Mouse (Mus musculus): ENCODE data around the gene Gm17359.
A peak's percentile ranks its signal among the peaks of the same experiment; 100 is the strongest.
"Not testable (repeated sequence)": the region's sequence is repeated elsewhere in the genome, so short reads cannot be mapped to it uniquely, and the experiment has no call there.

Gene Gm17359

DNA sequence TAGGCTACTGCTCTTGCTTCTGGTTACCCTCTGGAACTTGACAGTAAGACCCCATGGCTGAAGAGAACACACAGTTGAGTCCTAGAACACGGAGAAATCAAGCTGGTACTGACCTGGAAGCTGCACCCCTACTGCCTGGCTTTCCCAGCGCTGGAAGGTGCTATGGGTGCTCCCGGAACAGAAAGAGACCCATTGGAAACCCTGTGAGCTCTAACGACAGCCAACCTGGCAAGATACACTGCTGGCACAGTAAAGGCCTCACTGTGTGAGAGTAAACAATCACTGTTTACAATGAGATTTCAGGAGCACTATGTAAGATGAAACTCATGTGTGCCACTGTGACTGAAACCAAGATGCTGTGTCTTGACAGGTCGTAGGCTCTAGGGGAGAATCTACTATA, 78.6 kb downstream of the Gm17359 start:
- DNase-seq (ENCODE audit: low spot score), result no peak

DNA sequence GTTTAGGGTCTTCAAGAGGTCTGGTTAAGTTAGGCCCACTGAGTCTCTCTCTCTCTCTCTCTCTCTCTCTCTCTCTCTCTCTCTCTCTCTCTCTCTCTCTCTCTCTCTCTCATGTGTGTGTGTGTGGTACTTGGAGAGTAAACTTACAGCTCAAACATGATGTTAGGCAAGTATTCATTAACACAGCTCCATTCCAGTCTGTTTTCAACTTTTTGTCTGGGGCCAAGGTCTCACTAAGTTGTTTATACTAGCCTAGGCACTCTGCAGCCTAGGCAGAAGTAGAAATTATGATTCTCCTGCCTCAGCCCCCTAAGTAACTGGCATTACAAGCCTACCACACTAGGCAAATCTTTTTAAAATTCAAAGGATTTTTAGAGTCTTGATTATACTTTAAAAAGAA, 79.5 kb downstream of the Gm17359 start:
- DNase-seq (ENCODE audit: low spot score), result no peak

DNA sequence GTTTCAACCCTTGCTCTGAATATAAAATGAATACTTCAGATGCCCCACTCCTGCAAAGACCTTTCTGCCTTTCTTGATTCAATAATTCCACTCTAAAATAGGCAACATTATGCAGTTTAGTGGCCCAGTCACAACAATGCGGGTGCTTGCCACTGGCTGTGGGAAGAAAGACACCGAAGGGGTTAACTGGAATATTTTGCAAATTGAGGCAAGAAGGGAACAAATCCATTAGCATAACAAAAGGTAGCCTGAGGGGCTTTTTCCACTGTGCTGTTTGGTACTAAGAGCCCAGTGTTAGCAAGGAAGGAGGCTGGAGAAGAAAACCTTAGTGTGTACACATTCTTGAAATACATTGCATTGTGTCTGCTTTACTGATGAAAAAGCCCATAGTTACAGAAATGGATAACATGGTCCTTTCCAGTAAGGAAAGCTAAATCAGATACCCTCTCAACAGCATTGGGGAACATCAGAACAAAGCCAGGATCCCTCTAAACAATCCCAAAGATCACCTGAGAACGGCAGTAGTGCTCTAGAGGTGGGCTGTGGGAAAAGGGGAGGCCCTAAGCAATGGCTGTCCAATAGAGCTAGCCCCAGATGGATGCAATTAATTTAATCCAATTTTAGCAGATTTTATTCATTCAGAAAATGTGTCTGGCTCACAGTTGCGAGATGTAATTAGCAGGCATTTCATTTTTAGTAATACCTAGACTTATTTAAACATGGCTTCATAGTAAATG, 80.7 kb downstream of the Gm17359 start:
- no peak for DNase-seq (ENCODE audit: low spot score)

DNA sequence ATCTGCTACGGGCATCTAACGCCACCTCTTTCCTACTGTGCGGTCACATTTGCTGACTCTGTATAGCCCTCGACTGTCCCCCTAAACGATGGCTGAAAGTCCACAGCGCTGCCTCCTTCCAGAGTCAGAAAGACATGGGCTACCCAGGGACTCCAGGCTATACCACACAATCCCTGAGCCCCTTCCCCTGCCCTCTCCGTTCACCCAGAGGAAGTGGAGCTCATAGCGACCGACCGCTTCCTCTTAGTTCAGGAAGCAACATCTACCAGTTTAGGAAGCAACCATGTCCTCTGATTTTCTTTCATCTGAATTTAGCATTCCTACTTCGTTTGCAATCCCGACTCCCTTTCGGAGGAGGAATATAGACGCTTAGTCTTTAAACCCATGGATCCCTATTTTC, 82.5 kb downstream of the Gm17359 start:
- DNase-seq (ENCODE audit: low spot score), result no peak

DNA sequence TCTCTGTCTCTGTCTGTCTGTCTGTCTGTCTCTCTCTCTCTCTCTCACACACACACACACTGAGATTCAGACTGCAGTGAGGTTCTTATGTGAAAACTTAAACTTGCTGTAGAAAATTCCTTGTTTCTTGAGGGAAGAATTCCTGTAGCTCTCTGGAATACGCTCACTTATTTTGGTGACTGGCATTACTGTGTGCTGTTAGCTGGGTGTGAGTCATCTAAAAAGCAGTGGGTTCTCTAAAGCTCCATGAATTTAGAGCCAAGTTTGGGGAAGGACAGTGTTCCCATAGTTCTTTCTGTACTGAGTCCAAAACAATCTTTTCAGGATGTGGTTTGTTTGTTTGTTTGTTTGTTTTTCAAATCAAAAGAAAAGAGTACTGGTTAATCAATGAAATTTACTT, 89.0 kb downstream of the Gm17359 start:
- no peak for DNase-seq (ENCODE audit: low spot score)

DNA sequence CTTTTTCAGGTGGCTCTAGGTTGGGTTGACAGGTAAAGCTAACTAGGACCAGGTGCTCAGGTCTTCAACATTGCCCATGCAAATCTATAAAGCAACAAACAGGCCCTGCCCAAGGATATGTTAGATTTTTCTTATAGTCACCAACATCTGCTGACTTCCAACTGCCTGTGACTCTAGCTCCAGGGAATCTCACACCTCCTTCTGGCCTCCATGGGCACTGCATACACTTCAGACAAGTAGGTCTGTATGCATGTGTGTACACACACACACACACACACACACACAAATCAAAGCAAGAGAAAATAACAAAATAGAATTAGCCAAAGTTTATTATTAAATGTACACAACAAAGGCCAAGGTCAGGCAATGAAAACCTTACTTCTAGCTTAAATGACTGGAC, 97.1 kb downstream of the Gm17359 start:
- no peak for DNase-seq (ENCODE audit: low spot score)

DNA sequence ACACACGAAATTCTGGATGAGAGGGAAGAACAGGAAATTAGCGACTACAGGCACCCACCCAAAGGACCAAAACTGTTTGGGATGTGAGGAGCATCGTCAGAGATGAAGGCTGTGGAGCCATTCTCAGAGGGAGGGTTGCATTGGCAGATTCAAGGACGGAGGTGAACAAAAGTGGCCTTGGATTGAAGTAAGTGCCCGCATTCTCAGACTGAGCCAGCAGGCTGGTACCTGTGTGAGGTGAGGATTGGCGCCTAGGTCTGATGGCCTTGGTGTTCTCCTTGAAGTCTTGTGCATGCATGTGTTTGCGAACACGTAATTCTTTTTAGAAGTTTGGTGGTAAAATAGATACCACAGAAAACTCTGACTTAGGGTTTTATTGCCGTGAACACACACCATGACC, 98.0 kb downstream of the Gm17359 start:
- DNase-seq (ENCODE audit: low spot score), result no peak

DNA sequence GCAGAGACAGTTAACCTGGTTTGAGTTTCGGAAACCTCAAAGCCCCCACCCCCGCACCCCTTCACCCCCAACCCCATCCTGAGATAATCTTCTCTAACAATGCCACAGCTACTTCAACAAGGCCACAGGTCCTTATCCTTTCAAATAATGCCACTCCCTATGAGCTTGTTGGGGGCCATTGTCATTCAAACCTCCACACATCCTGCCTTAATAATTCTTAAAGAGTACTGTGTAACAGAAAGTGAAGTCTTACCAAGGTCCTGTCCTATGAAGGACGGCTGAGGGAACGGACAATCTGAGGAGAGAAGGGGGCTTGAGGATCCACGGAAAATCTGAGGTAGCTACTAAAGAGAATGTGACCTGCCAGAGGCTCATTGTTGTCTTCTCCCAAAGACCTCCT, 98.5 kb downstream of the Gm17359 start:
- DNase-seq (ENCODE audit: low spot score), result no peak

DNA sequence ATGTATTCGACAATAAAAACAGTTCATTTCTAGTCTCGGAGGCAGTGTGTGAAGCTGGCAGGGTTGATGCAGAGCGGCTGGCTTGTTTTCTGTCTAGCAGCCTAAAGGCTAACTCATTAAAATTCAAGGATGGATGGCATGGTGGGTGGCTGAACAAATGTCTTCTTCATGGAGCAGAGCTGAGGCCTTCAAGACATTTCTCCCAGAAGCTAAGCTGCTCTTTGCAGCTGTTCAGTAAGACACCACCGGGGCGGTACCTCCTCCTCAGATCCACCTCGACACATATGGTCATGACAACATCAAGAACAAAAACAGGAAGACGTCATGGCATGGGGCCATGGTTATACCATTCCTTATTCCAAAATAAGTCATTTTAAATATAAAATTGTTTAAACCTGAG, 99.7 kb downstream of the Gm17359 start:
- peak; percentile 81 for DNase-seq (ENCODE audit: low spot score)

DNA sequence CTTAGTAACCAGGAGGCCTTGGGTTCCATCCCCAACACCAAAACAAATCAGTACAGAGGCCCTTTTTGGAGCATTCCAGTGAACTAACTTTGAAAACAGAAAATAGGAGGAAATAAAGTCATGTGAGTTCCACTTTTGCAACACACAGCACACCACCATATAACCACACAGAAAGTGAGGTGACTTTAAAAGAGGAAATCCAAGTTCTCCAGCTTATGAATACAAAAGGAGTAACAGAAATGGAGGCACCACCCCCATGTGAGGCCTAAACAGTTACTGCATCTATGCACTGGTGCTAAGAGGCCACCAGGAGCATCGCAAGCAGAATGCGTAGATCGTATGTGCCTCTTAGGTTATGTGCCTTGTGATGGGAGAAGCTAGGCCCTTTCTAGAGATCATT, 101.8 kb downstream of the Gm17359 start:
- DNase-seq (ENCODE audit: low spot score), result no peak

DNA sequence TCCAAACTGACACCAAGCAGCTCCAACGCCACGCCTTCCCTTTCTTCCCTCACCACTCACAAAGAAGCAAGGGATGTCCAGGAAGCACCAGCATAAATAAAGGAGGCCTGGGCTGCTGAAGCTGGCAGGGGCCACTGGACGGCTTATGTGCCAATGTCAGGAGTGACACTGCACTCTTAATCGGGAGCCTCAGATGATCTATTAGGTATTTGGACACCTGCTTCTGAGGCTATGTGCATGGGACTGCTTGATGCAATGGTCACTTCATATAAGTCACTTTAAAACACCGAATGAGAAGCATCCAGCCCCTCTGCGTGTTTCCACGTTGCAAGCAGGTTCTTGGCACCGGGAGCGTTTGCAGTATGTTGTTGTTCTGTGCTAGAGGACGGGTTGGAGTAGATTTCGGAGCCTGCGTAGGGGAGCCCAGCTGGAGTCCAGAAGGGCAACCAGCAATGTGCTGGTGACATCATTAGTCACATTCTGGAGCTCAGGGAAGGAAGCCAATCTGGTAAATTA, 104.6 kb downstream of the Gm17359 start:
- peak; percentile 80 for DNase-seq (ENCODE audit: low spot score)

DNA sequence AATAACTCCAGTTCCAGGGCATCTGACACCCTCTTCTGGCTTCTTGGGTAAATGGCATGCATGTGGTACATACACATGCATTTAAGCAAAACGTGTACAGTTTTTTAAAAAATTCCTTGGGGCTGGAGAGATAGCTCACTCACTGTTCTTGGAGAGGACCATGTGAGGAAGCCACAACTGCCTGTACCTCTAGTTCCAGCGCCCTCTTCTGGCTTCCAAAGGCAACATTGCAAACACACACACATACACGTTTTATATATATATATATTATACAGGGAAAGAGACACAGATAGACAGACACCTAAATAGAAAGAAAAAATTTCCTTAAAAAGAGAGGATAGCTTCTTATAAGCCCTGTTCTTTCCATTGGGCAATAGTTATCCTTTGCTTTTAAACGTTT, 107.4 kb downstream of the Gm17359 start:
- no peak for DNase-seq (ENCODE audit: low spot score)

DNA sequence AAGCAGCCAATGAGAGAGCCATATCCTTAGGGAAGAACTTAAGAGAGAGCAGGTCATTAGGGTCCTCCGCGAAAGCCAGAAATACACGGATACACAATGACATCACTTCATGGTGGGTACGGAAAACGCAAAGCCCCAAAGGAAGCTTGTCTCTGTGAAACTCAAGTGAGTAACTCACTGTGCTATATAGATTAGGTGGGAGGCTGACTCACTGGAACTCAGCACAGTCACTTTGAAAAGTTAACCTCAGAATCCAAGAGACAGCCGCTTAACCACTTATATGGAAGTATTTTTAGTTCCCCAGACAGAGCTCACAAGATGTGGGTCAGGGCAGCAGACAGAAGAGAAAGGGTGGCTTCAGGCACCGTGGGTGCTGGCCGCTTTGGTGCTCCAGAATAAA, 108.6 kb downstream of the Gm17359 start:
- no peak for DNase-seq (ENCODE audit: low spot score)

DNA sequence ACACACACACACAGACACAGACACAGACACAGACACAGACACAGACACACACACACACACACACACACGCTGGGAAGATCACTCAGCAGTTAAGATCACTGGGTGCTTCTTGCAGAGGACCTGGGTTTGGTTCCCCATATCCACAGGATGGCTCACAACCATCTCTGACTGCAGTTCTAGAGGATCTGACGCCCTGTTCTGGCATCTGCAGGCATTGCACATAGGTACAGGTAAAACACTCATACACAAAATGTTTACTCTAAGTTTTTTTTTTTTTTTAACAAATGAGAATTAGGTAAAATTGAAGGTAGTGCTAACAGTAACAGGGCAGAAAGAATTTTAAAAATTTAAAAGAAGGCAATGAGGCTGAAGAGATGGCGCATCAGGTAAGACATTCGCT, 109.7 kb downstream of the Gm17359 start:
- DNase-seq (ENCODE audit: low spot score), result no peak

DNA sequence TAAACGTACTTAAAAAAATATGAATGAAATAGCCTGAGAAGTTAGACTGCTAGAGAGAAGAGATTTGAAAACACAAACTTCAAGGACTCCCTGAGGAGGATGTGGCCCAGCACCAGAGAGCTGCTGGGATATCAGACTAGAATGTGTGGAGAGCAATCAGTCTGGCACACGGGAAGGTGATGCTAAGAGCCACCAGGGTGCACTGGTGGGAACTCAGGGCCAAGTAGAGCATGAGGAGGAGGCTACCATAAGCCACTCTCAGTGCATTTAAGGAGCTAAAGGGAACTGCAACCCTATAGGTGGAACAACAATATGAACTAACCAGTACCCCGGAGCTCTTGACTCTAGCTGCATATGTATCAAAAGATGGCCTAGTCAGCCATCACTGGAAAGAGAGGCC, 110.2 kb downstream of the Gm17359 start:
- not testable (repeated sequence) for DNase-seq (ENCODE audit: low spot score)

DNA sequence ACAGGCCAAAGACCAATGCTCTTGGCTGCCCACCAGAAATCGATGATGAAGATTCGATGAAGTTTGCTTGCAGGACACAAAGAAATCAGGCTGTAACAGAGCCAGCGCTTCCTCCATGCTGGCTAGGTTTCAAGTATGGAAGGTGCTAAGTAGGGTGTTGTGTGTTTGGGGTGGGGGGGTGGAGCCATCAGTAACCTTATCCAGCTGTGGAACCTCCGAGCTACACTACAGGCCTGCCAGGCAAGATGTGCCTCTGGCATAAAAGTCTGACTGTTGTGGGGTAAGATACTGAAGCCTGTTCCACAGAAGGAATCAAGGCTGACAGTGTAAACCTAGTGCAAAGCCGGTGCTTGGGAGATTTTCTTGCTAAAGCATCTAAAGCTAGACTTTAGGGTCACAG, 112.0 kb downstream of the Gm17359 start:
- DNase-seq (ENCODE audit: low spot score), result no peak

DNA sequence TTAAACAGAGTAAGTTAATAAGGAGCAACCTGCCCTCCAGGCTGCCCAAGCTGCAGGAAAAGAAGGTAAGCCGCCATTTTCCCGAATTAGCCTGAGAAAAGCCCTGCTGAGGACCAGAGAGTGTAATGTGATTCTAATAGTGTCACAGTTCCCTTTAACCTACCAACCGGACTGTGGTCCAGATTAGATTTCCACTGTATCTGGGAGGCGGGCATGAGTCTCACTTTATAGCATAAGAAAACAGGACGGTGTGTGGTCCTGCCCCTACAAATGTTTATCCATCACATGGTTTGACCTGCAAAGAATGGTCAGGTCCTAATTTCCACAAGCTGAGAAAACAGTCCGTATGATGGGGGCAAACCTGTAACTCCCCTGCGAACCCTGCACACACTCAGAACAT, 112.9 kb downstream of the Gm17359 start:
- no peak for DNase-seq (ENCODE audit: low spot score)

DNA sequence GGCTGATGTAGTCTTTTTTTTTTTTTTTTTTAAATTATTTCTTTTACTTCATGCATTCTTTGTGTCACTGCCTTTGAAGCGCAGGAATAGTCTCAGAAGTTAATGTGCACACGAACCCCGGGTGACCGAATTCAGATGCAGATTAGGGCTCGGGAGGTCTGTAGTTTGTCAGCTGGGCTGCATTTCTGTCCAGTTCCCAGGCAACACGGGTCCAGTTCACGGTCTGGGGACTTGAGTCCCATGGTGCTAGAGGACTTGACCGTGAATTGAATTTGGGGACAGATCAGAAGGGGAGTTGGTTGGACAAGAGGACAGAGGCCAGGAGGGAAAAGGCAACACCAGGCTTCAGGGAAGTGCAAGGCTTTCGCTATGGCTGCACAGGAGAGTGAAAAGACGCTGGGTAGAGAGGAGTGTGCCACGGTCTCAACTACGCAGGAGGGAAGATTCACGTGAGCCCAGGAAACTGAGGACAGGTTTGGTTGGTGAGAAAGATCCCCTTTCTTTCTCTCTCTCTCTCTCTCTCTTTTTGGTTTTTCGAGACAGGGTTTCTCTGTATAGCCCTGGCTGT, 116.3 kb downstream of the Gm17359 start:
- DNase-seq (ENCODE audit: low spot score), result no peak

DNA sequence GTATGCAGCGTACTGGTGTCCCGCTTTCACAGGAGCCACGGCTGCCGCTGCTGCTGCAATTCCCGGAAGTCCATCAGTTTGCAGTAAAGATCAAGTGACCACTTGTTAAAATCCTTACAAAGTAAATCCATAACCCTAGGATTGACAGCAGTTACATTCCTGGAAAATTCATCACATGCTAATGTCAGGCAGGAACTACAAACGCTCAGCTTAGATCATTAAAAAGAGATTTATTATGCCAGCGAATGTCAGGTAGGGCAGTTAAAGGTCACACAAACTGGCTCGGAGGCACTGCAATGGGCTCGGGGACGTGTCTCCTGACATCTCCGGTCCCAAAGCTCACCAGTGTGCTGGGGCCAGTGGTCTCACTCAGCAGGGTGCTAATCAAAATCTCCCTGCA, 119.3 kb downstream of the Gm17359 start:
- no peak for DNase-seq (ENCODE audit: low spot score)

DNA sequence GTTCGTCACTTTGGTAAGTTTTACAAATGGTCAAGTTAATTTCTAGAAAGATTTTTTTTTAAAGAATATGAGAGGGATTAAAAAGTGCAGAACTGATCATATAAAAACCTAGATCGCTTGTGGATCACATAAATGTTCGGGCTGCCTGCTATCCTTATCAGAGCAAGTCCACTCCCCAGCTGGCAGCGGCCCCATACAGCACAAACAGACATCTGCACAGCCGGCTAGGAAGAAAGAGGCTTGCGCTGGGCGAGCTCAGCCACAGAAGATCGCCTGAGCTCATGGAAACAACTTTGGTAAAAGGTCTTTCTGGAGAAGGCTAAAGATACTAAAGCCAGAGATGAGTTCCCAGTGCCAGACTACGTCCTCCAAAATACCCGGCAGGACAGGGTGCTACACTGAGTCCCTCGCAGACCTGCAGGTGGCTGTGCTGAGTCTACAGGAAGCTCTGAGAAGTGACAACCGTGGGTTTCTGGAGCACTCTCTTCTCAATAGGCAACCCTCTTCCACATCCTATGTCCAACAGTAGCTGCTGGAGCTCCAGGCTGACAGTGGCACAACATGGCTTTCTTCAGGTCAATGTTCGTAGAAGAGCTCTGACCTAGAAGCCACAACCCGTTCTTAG, 122.3 kb downstream of the Gm17359 start:
- no peak for DNase-seq (ENCODE audit: low spot score)

DNA sequence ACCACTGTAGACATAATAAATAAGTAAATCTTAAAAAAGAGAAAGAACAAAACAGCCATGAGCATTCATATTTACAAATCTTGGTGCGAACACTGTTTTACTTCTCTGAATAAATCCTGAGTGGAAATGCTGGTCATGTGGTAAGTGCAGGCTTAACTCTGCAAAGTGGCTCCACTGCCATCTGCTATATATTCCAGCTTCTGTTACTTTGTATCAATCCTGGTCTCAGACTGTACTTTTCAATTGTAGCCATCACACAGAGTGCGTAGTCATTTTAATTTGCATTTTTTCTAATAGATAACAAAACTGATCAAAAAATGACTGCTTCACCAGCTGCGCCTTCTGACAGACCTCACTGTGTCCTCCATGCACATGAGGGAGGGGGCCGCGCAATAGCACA, 133.0 kb downstream of the Gm17359 start:
- DNase-seq (ENCODE audit: low spot score), result peak; percentile 46

DNA sequence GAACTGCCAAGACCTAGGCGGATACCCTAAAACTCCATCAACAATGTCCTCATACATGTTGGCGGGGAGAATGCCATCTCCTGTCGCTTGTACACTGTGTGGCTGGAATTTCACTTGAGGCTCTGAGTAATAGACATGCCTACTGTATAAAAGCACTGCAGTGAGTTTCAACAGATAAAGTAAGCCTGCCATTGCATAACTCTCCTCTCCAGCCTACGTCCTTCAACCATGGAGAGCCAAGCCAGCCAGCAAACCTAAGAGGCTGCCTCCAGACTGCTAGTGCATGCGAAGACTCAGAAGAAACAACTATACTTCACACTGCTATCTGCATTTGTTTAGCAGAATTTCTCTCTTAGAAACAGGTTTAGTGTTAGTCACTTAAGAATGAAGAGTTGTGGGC, 135.9 kb downstream of the Gm17359 start:
- DNase-seq (ENCODE audit: low spot score), result no peak

DNA sequence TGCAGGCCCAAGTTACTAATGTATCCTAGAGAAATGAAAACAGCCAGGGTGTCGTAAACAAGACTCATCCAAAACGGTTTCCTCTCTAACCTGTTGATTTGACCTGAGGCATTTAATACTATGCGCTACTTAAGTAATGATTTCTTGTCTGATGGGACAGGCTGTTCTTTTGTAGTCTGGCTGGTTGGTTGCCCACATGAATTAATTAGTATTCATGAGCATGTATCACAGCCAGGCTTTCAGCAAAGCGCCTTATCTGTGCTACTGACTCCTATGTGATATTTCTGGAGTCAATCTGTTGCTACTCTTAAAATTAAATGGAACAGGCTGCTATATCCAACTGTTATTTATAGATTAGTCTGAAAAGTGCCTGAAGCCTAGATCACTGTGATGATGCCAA, 138.4 kb downstream of the Gm17359 start:
- peak; percentile 64 for DNase-seq (ENCODE audit: low spot score)

DNA sequence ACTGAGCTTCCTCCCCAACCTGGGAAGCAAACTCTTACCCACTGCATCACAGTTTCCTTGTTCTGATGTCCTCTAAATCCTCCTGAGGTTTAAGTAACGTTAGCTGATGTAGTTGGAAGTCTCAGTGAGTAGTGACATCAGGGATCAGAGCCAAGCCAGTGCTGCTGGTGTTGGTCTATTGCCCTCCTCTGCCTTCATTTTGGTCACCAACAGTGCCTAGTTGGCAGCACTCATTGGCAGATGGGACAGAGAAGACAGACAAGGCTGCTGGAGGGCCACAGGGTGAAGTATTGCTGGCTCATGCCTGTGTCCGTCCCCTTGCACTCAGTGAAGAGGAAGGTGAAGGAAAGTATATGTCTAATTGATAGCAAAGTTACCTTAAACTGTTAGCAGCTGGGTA, 139.5 kb downstream of the Gm17359 start:
- DNase-seq (ENCODE audit: low spot score), result no peak
